Mouse (Mus musculus): Measurements from ENCODE around the gene Rabgap1l. TPM values are rescaled to one million over a fixed set of nuclear protein-coding genes. Genes with fewer than 3 reads are reported as not detected.
"Not testable (repeated sequence)": the region's sequence is repeated elsewhere in the genome, so short reads cannot be mapped to it uniquely, and the experiment has no call there.

Gene Rabgap1l
- polyA plus RNA-seq, 1 experiment, result 85.7 TPM

- H3K4me1 ChIP-seq, result peaks cover 7% of the 10 kb centered on the region
- TF ChIP-seq GATA1 (IDR thresholded peaks at IDR 0.05; ENCODE audit: borderline replicate concordance, low read length) (no peak), FLI1 (IDR thresholded peaks at IDR 0.05; ENCODE audit: low read length) (no peak)
- no peaks in the 10 kb centered on the region for H3K9me3 ChIP-seq
- no peaks in the 10 kb centered on the region for H3K27me3 ChIP-seq (replicated peaks)
- H3K36me3 ChIP-seq (replicated peaks; ENCODE audit: low read length), result peaks cover 9% of the 10 kb centered on the region
- no peak overlapping the region for H3K4me3 ChIP-seq (replicated peaks)
These were observed 354.2 kb downstream of the Rabgap1l start for GRCm38 (mm10) chr1:160438820-160439219.

- H3K4me1 ChIP-seq, result no peaks in the 10 kb centered on the region
- H3K36me3 ChIP-seq (replicated peaks; ENCODE audit: low read length), result no peaks in the 10 kb centered on the region
- H3K27me3 ChIP-seq (replicated peaks), result no peaks in the 10 kb centered on the region
- H3K9me3 ChIP-seq, result no peaks in the 10 kb centered on the region
- H3K4me3 ChIP-seq (replicated peaks), result no peak overlapping the region
- TF ChIP-seq FLI1 (IDR thresholded peaks at IDR 0.05; ENCODE audit: low read length) (no peak), GATA1 (IDR thresholded peaks at IDR 0.05; ENCODE audit: borderline replicate concordance, low read length) (no peak)
These were observed 375.7 kb downstream of the Rabgap1l start for GRCm38 (mm10) chr1:160417196-160417854.

DNA sequence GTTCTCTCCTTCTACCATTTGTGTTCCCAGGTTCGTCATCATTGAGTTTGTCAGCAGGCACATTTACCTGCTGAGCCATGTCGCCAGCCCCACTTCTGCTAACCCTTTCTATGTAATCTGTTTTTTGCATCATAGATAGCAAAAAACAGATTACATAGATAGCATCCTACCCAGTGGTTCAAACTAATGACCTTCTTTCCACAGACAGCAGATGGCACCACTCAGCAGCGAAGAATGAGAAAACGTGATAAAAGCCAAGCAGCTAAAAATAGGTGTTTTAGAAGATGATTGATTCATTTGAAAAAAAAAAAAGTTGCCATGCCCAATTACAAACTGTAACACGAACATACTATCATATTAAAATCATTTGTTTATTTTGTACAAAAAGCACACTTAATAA, 382.2 kb downstream of the Rabgap1l start:
- no peaks in the 10 kb centered on the region for H3K36me3 ChIP-seq (replicated peaks; ENCODE audit: low read length)

DNA sequence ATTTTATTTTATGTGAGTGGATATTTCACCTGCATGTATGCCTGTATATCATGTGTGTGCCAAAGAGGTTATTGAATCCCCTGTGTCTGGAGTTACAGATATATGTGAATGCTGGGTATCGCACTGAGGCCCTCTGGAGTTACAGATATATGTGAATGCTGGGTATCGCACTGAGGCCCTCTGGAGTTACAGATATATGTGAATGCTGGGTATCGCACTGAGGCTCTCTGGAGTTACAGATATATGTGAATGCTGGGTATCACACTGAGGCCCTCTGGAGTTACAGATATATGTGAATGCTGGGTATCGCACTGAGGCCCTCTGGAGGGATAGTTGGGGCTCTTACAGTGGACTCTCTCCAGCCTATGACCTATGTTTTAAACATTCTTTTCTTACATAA, 383.3 kb downstream of the Rabgap1l start:
- H3K9me3 ChIP-seq; H3K4me1 ChIP-seq; H3K27me3 ChIP-seq (replicated peaks); H3K36me3 ChIP-seq (replicated peaks; ENCODE audit: low read length); H3K4me3 ChIP-seq (replicated peaks): not testable (repeated sequence)

More for the DNA sequence above, 382.2 kb downstream of the Rabgap1l start:
- TF ChIP-seq GATA1 (IDR thresholded peaks at IDR 0.05; ENCODE audit: borderline replicate concordance, low read length), result no peak
- TF ChIP-seq FLI1 (IDR thresholded peaks at IDR 0.05; ENCODE audit: low read length), result no peak
- H3K27me3 ChIP-seq (replicated peaks), result no peaks in the 10 kb centered on the region
- H3K4me1 ChIP-seq, result no peaks in the 10 kb centered on the region
- no peak overlapping the region for H3K4me3 ChIP-seq (replicated peaks)
- H3K9me3 ChIP-seq, result no peaks in the 10 kb centered on the region

DNA sequence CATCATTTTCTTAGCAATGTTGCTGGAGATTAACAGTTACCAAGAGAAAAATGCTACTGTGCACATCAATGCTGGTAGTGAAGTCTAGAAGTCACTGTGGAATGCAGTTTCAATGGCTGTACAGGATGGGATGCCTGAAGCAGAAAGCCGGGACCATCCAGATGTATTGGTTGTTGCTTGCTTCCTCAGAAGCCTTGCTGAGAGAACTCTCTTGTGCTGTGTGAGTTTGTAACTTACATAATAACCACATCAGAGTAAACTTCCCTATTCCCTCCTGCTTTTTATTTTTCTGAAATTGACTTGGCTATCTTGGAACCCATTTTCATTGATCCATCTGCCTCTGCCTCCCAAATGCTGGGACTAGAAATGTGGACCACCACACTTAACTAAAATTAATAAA, 383.9 kb downstream of the Rabgap1l start:
- Histone ChIP-seq H3K4me1 (no peaks in the 10 kb centered on the region), H3K9me3 (no peaks in the 10 kb centered on the region), H3K36me3 (replicated peaks; ENCODE audit: low read length) (no peaks in the 10 kb centered on the region), H3K4me3 (replicated peaks) (no peak overlapping the region), H3K27me3 (replicated peaks) (no peaks in the 10 kb centered on the region)
- no peak for TF ChIP-seq FLI1 (IDR thresholded peaks at IDR 0.05; ENCODE audit: low read length)

- Histone ChIP-seq H3K4me1 (peaks cover 5% of the 10 kb centered on the region), H3K27me3 (replicated peaks) (no peaks in the 10 kb centered on the region), H3K4me3 (replicated peaks) (no peak overlapping the region), H3K36me3 (replicated peaks; ENCODE audit: low read length) (no peaks in the 10 kb centered on the region), H3K9me3 (no peaks in the 10 kb centered on the region)
- TF ChIP-seq FLI1 (IDR thresholded peaks at IDR 0.05; ENCODE audit: low read length), result no peak
- no peak for TF ChIP-seq GATA1 (IDR thresholded peaks at IDR 0.05; ENCODE audit: borderline replicate concordance, low read length)
These were observed 384.6 kb downstream of the Rabgap1l start for GRCm38 (mm10) chr1:160408302-160408897.

DNA sequence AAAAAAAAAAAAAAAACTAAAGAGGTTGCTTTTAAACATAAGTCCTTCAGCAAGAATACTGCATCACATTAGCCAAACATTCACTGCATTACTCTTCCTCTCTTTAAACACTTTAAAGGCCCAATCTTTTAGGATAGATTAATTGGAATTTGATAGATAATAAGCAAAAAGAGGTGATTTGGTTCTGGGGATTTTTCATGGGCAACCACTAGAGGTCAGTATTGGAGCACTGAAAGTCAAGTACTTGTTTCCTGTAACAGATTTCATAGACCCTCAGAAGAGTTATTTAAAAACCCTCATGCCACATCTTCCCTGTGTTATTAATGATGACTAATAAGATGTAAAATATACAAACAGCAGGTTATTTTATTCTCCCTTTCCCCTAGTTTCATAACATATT, 393.6 kb downstream of the Rabgap1l start:
- Histone ChIP-seq H3K36me3 (replicated peaks; ENCODE audit: low read length) (no peaks in the 10 kb centered on the region), H3K9me3 (no peaks in the 10 kb centered on the region), H3K4me3 (replicated peaks) (no peak overlapping the region), H3K4me1 (peaks cover 33% of the 10 kb centered on the region), H3K27me3 (replicated peaks) (no peaks in the 10 kb centered on the region)
- no peak for TF ChIP-seq GATA1 (IDR thresholded peaks at IDR 0.05; ENCODE audit: borderline replicate concordance, low read length)
- no peak for TF ChIP-seq FLI1 (IDR thresholded peaks at IDR 0.05; ENCODE audit: low read length)

DNA sequence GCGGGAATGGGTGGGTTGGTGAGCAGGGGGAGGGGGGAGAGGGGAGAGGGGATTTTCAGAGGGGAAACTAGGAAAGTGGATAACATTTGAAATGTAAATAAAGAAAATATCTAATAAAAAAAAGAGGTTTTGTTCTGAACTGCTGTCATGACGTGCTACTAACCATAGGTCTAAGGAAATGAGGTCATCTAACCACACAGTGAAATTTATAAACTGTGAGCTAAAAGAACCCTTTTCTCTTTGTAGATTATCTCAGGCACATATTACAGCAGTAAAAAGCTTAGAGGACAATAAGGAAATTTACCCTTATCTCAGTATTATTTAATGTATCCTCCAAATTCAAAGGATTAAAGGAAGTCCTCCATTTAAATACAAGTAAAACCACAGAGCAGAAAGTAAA, 396.0 kb downstream of the Rabgap1l start:
- H3K9me3 ChIP-seq, result no peaks in the 10 kb centered on the region
- H3K27me3 ChIP-seq (replicated peaks), result no peaks in the 10 kb centered on the region

DNA sequence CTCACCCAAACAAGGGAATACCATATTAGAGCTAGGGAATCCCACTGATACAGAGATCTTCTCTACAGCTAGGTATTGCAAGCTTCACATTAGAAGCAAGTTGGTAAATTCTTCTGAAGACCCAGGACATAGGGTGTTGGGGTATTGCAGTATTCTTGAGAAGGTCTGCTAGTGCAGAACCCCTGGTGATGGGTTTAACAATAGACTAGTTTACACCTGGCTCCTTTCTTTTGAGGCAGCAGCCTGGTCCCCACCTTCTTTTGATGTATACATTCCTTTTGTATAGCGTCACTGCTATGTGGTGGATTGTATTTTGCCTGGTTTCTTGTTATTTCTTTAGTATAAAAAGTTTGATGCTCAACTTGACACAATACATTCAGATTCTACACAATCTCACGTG, 405.6 kb downstream of the Rabgap1l start:
- Histone ChIP-seq H3K4me3 (replicated peaks) (no peak overlapping the region), H3K9me3 (no peaks in the 10 kb centered on the region), H3K4me1 (no peaks in the 10 kb centered on the region), H3K27me3 (replicated peaks) (no peaks in the 10 kb centered on the region), H3K36me3 (replicated peaks; ENCODE audit: low read length) (no peaks in the 10 kb centered on the region)
- TF ChIP-seq GATA1 (IDR thresholded peaks at IDR 0.05; ENCODE audit: borderline replicate concordance, low read length), result no peak
- no peak for TF ChIP-seq FLI1 (IDR thresholded peaks at IDR 0.05; ENCODE audit: low read length)

More for the DNA sequence above, 396.0 kb downstream of the Rabgap1l start:
- no peak for TF ChIP-seq FLI1 (IDR thresholded peaks at IDR 0.05; ENCODE audit: low read length)
- TF ChIP-seq GATA1 (IDR thresholded peaks at IDR 0.05; ENCODE audit: borderline replicate concordance, low read length), result no peak
- Histone ChIP-seq H3K36me3 (replicated peaks; ENCODE audit: low read length) (no peaks in the 10 kb centered on the region), H3K4me1 (peaks cover 27% of the 10 kb centered on the region), H3K4me3 (replicated peaks) (no peak overlapping the region)

- no peaks in the 10 kb centered on the region; the same call in 1 of the 2 replicates for H3K9me3 ChIP-seq
- H3K27me3 ChIP-seq (replicated peaks), result no peaks in the 10 kb centered on the region
- TF ChIP-seq GATA1 (IDR thresholded peaks at IDR 0.05; ENCODE audit: borderline replicate concordance, low read length) (no peak), FLI1 (IDR thresholded peaks at IDR 0.05; ENCODE audit: low read length) (no peak)
- peaks cover 7% of the 10 kb centered on the region for H3K36me3 ChIP-seq (replicated peaks; ENCODE audit: low read length)
- H3K4me1 ChIP-seq, result peaks cover 43% of the 10 kb centered on the region
- H3K4me3 ChIP-seq (replicated peaks), result no peak overlapping the region
These were observed 414.6 kb downstream of the Rabgap1l start for GRCm38 (mm10) chr1:160378367-160378766.
